Mouse (Mus musculus): ENCODE measurements around the gene Ccser1. TPM values are rescaled to one million over a fixed set of nuclear protein-coding genes. Genes with fewer than 3 reads are reported as not detected.

Ccser1 gene
- polyA plus RNA-seq, 1 experiment from 2014 or later: 10.4 TPM

- Histone ChIP-seq H3K4me3 (ENCODE audit: low read depth, low read length) (no peak overlapping the region), H3K4me1 (replicated peaks; ENCODE audit: control insufficient read depth, insufficient read depth, low read length) (no peaks in the 10 kb centered on the region), H3K27ac (ENCODE audit: low read depth, low read length) (0 out of 2 replicates have a peak overlapping the region, but pooled peaks have one; percentile 20), H3K36me3 (ENCODE audit: control insufficient read depth, insufficient read depth, low read length) (no peaks in the 10 kb centered on the region), H3K27me3 (ENCODE audit: control insufficient read depth, insufficient read depth, low read length) (no peaks in the 10 kb centered on the region), H3K4me2 (replicated peaks; ENCODE audit: low read depth, low read length) (no peak overlapping the region), H3K9ac (ENCODE audit: low read depth, low read length) (no peak overlapping the region), H3K9me3 (ENCODE audit: control insufficient read depth, low read length) (no peaks in the 10 kb centered on the region)
- WGBS: 78% methylated on average over 4 of the region's 4 CpGs
- DNase-seq (ENCODE audit: low spot score): peak; percentile 20
- no peak for ATAC-seq (ENCODE audit: low FRiP score)
Observed at GRCm38 (mm10) chr6:61210061-61210737, 30.1 kb downstream of the Ccser1 start.

DNA sequence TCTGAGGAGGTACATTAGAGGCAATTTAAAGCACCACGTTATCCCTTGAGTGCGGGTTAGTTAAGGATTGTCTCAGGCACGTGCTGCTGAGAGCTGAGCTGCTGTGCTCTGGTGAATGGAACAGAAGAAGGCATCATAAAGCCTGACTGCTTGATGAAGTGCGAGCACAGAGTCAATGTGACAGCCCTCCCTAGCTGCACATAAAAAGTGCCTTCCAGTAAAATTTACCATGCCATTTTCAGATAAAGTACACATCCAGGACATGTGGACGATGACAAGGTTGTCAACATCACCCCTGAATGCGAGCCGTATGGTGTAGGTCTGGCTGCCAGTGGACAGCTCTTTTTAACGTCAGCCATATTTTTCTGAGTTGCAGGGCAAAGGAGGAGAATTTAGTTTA is 35.6 kb downstream of the Ccser1 start:
- DNase-seq (ENCODE audit: low spot score): no peak
- no peak for ATAC-seq (ENCODE audit: low FRiP score)
- Histone ChIP-seq H3K4me2 (replicated peaks; ENCODE audit: low read depth, low read length) (no peak overlapping the region), H3K4me1 (replicated peaks; ENCODE audit: control insufficient read depth, insufficient read depth, low read length) (no peaks in the 10 kb centered on the region), H3K4me3 (ENCODE audit: low read depth, low read length) (no peak overlapping the region), H3K9ac (ENCODE audit: low read depth, low read length) (no peak overlapping the region), H3K9me3 (ENCODE audit: control insufficient read depth, low read length) (no peaks in the 10 kb centered on the region), H3K27ac (ENCODE audit: low read depth, low read length) (no peak overlapping the region), H3K27me3 (ENCODE audit: control insufficient read depth, insufficient read depth, low read length) (no peaks in the 10 kb centered on the region), H3K36me3 (ENCODE audit: control insufficient read depth, insufficient read depth, low read length) (no peaks in the 10 kb centered on the region)
- 83% methylated on average over 8 of the region's 8 CpGs for WGBS

GRCm38 (mm10) chr6:61216514-61216913 is 36.4 kb downstream of the Ccser1 start:
- ATAC-seq (ENCODE audit: low FRiP score) (no peak), DNase-seq (ENCODE audit: low spot score) (no peak)
- H3K27me3 ChIP-seq (ENCODE audit: control insufficient read depth, insufficient read depth, low read length): no peaks in the 10 kb centered on the region
- no peak overlapping the region for H3K4me3 ChIP-seq (ENCODE audit: low read depth, low read length)
- no peak overlapping the region for H3K4me2 ChIP-seq (replicated peaks; ENCODE audit: low read depth, low read length)
- H3K4me1 ChIP-seq (replicated peaks; ENCODE audit: control insufficient read depth, insufficient read depth, low read length): no peaks in the 10 kb centered on the region
- no peaks in the 10 kb centered on the region for H3K9me3 ChIP-seq (ENCODE audit: control insufficient read depth, low read length)
- no peaks in the 10 kb centered on the region for H3K36me3 ChIP-seq (ENCODE audit: control insufficient read depth, insufficient read depth, low read length)
- H3K9ac ChIP-seq (ENCODE audit: low read depth, low read length): no peak overlapping the region
- no peak overlapping the region for H3K27ac ChIP-seq (ENCODE audit: low read depth, low read length)
- WGBS: 89% methylated on average over 1 of the region's 1 CpGs

- no peak overlapping the region for H3K4me2 ChIP-seq (replicated peaks; ENCODE audit: low read depth, low read length)
- ATAC-seq (ENCODE audit: low FRiP score) (no peak), DNase-seq (ENCODE audit: low spot score) (no peak)
- H3K36me3 ChIP-seq (ENCODE audit: control insufficient read depth, insufficient read depth, low read length): no peaks in the 10 kb centered on the region
- H3K9me3 ChIP-seq (ENCODE audit: control insufficient read depth, low read length): no peaks in the 10 kb centered on the region
- no peak overlapping the region for H3K9ac ChIP-seq (ENCODE audit: low read depth, low read length)
- 91% methylated on average over 2 of the region's 2 CpGs for WGBS
- no peak overlapping the region for H3K4me3 ChIP-seq (ENCODE audit: low read depth, low read length)
- no peaks in the 10 kb centered on the region for H3K4me1 ChIP-seq (replicated peaks; ENCODE audit: control insufficient read depth, insufficient read depth, low read length)
- H3K27me3 ChIP-seq (ENCODE audit: control insufficient read depth, insufficient read depth, low read length): no peaks in the 10 kb centered on the region
- no peak overlapping the region for H3K27ac ChIP-seq (ENCODE audit: low read depth, low read length)
Observed at GRCm38 (mm10) chr6:61217717-61218116, 37.6 kb downstream of the Ccser1 start.

GRCm38 (mm10) chr6:61223563-61223962 is 43.4 kb downstream of the Ccser1 start:
- no peaks in the 10 kb centered on the region for H3K9me3 ChIP-seq (ENCODE audit: control insufficient read depth, low read length)
- H3K4me1 ChIP-seq (replicated peaks; ENCODE audit: control insufficient read depth, insufficient read depth, low read length): no peaks in the 10 kb centered on the region
- H3K27ac ChIP-seq (ENCODE audit: low read depth, low read length): no peak overlapping the region
- no peak overlapping the region for H3K4me2 ChIP-seq (replicated peaks; ENCODE audit: low read depth, low read length)
- ATAC-seq (ENCODE audit: low FRiP score): no peak
- no peak overlapping the region for H3K9ac ChIP-seq (ENCODE audit: low read depth, low read length)
- H3K36me3 ChIP-seq (ENCODE audit: control insufficient read depth, insufficient read depth, low read length): no peaks in the 10 kb centered on the region
- no peak overlapping the region for H3K4me3 ChIP-seq (ENCODE audit: low read depth, low read length)
- no peaks in the 10 kb centered on the region for H3K27me3 ChIP-seq (ENCODE audit: control insufficient read depth, insufficient read depth, low read length)
- 78% methylated on average over 2 of the region's 2 CpGs for WGBS
- no peak for DNase-seq (ENCODE audit: low spot score)

DNA sequence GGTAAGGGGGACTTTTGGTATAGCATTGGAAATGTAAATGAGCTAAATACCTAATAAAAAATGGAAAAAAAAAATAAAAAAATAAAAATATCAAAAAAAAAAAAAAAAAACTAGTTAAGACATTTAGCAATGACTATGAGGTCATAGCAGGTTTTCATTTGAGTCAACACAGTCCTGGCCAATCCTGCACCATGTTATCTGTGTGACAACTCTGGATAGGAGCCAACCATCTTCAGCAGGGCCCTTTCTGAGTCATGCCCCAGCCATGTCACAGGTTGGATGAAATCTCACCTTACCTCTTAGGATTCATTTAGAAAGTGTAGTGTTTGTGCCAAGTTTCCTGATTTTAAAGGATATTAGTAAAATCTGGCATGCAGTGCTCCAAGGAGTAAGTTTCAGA is 45.2 kb downstream of the Ccser1 start:
- no peak overlapping the region for H3K4me3 ChIP-seq (ENCODE audit: low read depth, low read length)

DNA sequence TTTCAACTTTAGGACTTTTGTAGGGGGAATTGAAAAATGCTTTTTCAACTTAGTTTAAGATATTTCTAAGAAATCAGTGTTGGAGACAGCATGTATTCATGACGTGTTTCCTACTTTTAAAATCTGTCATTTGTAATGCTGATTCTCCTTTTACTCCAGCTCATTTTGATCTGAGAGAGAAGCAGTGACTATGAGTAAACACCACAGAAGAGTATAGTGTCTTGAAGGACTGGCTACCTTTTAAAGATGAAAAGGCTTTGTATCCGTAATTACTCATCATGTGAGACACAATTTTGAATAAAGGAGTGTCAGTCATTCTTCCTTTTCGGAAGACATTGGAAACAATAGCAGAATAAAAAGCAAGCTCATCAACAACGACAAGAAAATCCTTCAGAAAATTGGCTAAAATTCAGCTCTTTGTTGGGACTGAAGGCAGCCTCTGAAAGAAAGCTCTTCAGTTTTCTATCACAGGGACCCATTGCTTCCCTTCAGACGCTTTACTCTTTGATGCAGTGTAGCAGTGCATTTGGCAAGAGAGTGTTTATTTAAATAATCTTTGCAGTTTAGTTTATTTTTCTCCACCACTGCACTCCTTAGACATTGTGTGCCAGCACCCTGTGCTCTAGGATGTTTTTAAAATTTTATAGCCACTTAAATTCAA is 50.1 kb downstream of the Ccser1 start:
- Histone ChIP-seq H3K9me3 (ENCODE audit: control insufficient read depth, low read length) (no peaks in the 10 kb centered on the region), H3K4me3 (ENCODE audit: low read depth, low read length) (no peak overlapping the region), H3K36me3 (ENCODE audit: control insufficient read depth, insufficient read depth, low read length) (no peaks in the 10 kb centered on the region), H3K4me1 (replicated peaks; ENCODE audit: control insufficient read depth, insufficient read depth, low read length) (no peaks in the 10 kb centered on the region; the same call in 1 of the 2 replicates), H3K4me2 (replicated peaks; ENCODE audit: low read depth, low read length) (no peak overlapping the region), H3K27ac (ENCODE audit: low read depth, low read length) (no peak overlapping the region), H3K9ac (ENCODE audit: low read depth, low read length) (no peak overlapping the region), H3K27me3 (ENCODE audit: control insufficient read depth, insufficient read depth, low read length) (no peaks in the 10 kb centered on the region)
- ATAC-seq (ENCODE audit: low FRiP score) (no peak), DNase-seq (ENCODE audit: low spot score) (no peak)
- WGBS: 39% methylated on average over 5 of the region's 5 CpGs

More for the DNA sequence above, 45.2 kb downstream of the Ccser1 start:
- H3K36me3 ChIP-seq (ENCODE audit: control insufficient read depth, insufficient read depth, low read length): no peaks in the 10 kb centered on the region
- ATAC-seq (ENCODE audit: low FRiP score) (no peak), DNase-seq (ENCODE audit: low spot score) (no peak)
- H3K27ac ChIP-seq (ENCODE audit: low read depth, low read length): no peak overlapping the region
- H3K4me2 ChIP-seq (replicated peaks; ENCODE audit: low read depth, low read length): no peak overlapping the region
- H3K9me3 ChIP-seq (ENCODE audit: control insufficient read depth, low read length): no peaks in the 10 kb centered on the region
- no peak overlapping the region for H3K9ac ChIP-seq (ENCODE audit: low read depth, low read length)
- H3K4me1 ChIP-seq (replicated peaks; ENCODE audit: control insufficient read depth, insufficient read depth, low read length): no peaks in the 10 kb centered on the region
- no peaks in the 10 kb centered on the region for H3K27me3 ChIP-seq (ENCODE audit: control insufficient read depth, insufficient read depth, low read length)

GRCm38 (mm10) chr6:61233060-61233459 is 52.9 kb downstream of the Ccser1 start:
- Histone ChIP-seq H3K27me3 (ENCODE audit: control insufficient read depth, insufficient read depth, low read length) (no peaks in the 10 kb centered on the region), H3K4me3 (ENCODE audit: low read depth, low read length) (no peak overlapping the region), H3K27ac (ENCODE audit: low read depth, low read length) (no peak overlapping the region), H3K36me3 (ENCODE audit: control insufficient read depth, insufficient read depth, low read length) (no peaks in the 10 kb centered on the region), H3K9me3 (ENCODE audit: control insufficient read depth, low read length) (no peaks in the 10 kb centered on the region), H3K4me2 (replicated peaks; ENCODE audit: low read depth, low read length) (no peak overlapping the region), H3K9ac (ENCODE audit: low read depth, low read length) (no peak overlapping the region), H3K4me1 (replicated peaks; ENCODE audit: control insufficient read depth, insufficient read depth, low read length) (no peaks in the 10 kb centered on the region; the same call in 1 of the 2 replicates)
- WGBS: 70% methylated on average over 5 of the region's 5 CpGs
- no peak for ATAC-seq (ENCODE audit: low FRiP score)
- no peak for DNase-seq (ENCODE audit: low spot score)

Measured in hindbrain, embryonic 11.5 days (tissue).